Mouse (Mus musculus): Measurements from ENCODE around the gene Cntn4. TPM values are rescaled to one million over a fixed set of nuclear protein-coding genes. Genes with fewer than 3 reads are reported as not detected.

Gene Cntn4
- polyA plus RNA-seq, 1 experiment from 2014 or later: not detected

DNA sequence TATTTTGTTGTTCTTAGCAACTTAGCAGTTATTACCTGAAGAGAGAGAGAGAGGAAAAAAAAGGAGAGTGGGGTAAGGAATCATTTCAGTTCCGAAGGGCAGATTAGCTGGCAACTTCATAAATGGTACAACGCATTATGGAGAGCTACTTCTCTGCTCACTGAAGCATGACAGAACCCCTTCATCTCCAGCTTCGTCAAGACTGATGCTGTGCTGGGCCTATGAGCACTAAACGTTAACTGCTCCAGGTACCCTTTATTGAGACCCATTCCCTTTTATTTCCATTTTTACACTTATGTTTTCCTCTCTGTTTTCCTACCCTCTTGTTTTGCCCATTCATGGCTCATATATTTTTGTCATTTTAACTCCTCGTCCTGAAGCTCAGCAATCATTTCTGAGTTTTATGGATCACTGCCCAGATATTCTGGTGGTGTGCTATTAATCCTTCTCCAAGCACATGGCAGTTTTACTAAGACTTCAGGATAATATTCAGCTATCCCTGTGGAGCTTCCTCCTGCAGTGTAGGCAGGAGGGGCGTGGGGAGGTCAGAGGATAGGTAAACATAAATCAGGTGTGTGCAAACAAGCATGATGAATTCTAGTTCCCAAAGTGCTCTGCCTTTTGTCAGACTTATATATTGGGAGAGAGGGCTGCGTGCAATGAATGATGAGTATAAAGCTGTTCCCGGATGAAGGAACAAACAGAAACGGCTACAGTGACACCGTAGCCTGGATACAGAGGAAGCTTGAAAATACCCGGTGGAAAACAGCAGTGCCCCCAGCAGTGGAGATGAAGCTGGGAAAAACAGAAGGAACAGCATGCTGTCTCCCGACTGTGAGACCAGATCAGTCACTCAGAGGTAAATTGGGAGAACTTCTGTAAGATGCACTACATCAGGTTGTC, 559.8 kb downstream of the Cntn4 start:
- no peak for TF ChIP-seq CTCF (IDR thresholded peaks at IDR 0.05; ENCODE audit: low read depth)
- no peak for TF ChIP-seq EP300 (IDR thresholded peaks at IDR 0.05; ENCODE audit: low read depth)
- no peaks in the 10 kb centered on the region for H3K36me3 ChIP-seq (replicated peaks; ENCODE audit: insufficient read depth, low read length)
- 66% methylated on average over 12 of the region's 12 CpGs for WGBS (ENCODE audit: insufficient replicate concordance)

DNA sequence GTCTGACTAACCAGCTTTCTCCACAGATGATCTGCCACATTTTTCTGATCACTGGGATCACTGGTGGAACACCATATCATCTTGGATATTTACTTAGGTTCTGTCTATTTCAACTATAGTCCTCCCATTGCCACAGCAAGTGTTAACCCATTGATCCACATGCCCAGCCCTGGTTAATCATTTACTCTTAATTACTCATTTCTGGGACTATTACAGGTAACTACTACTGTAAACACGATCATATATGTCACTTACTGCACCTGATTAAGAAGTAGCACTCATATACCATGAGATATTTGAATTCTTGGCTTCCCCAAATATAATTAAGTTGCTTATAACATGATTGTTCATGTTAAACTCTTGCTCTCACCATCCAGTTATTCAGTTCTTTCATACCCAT, 564.1 kb downstream of the Cntn4 start:
- DNase-seq: no peak
- H3K27ac ChIP-seq (ENCODE audit: low read depth): no peak overlapping the region
- no peak overlapping the region for H3K4me2 ChIP-seq (ENCODE audit: low read depth, low read length)
- no peak overlapping the region for H3K4me3 ChIP-seq (ENCODE audit: low read depth, low read length)
- no peak overlapping the region for H3K9ac ChIP-seq (replicated peaks)
- no peaks in the 10 kb centered on the region for H3K9me3 ChIP-seq (ENCODE audit: low read length)
- no peak for ATAC-seq
- H3K4me1 ChIP-seq (ENCODE audit: insufficient read depth): no peaks in the 10 kb centered on the region
- no peaks in the 10 kb centered on the region for H3K27me3 ChIP-seq (ENCODE audit: insufficient read depth, low read length)
- H3K36me3 ChIP-seq (replicated peaks; ENCODE audit: insufficient read depth, low read length): no peaks in the 10 kb centered on the region
- no peak for TF ChIP-seq EP300 (IDR thresholded peaks at IDR 0.05; ENCODE audit: low read depth)
- no peak for TF ChIP-seq CTCF (IDR thresholded peaks at IDR 0.05; ENCODE audit: low read depth)
- WGBS (ENCODE audit: insufficient replicate concordance): 49% methylated on average over 1 of the region's 1 CpGs

More for the DNA sequence above, 559.8 kb downstream of the Cntn4 start:
- H3K9ac ChIP-seq (replicated peaks): no peak overlapping the region
- no peak overlapping the region for H3K4me2 ChIP-seq (ENCODE audit: low read depth, low read length)
- no peak for ATAC-seq
- no peak overlapping the region for H3K4me3 ChIP-seq (ENCODE audit: low read depth, low read length)
- no peaks in the 10 kb centered on the region for H3K4me1 ChIP-seq (ENCODE audit: insufficient read depth)
- no peaks in the 10 kb centered on the region for H3K27me3 ChIP-seq (ENCODE audit: insufficient read depth, low read length)
- H3K27ac ChIP-seq (ENCODE audit: low read depth): no peak overlapping the region
- no peak for DNase-seq
- H3K9me3 ChIP-seq (ENCODE audit: low read length): no peaks in the 10 kb centered on the region

DNA sequence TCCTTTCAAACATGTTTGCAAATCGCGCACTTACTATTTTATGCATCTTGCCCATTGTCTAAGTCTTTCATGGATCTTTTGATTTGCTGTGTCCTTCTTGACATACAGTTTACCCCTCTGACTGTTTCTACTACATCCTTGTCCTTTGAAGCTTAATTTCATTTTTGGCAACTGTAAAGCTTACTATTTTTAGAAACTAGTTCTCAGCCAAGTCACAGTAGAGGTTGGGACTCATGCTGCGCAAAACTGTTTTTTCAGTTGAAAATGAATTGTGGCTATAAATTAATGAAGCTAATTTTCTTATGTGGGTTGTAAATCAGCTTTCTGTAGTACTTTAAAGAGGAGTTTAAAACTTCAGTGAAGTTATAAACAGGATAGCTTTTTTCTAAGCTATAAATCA, 585.9 kb downstream of the Cntn4 start:
- 86% methylated on average over 3 of the region's 3 CpGs for WGBS (ENCODE audit: insufficient replicate concordance)
- no peak overlapping the region for H3K9ac ChIP-seq (replicated peaks)
- DNase-seq: no peak
- TF ChIP-seq EP300 (IDR thresholded peaks at IDR 0.05; ENCODE audit: low read depth): no peak
- no peak for TF ChIP-seq CTCF (IDR thresholded peaks at IDR 0.05; ENCODE audit: low read depth)
- no peaks in the 10 kb centered on the region for H3K27me3 ChIP-seq (ENCODE audit: insufficient read depth, low read length)
- H3K4me3 ChIP-seq (ENCODE audit: low read depth, low read length): no peak overlapping the region
- H3K36me3 ChIP-seq (replicated peaks; ENCODE audit: insufficient read depth, low read length): no peaks in the 10 kb centered on the region
- no peak overlapping the region for H3K27ac ChIP-seq (ENCODE audit: low read depth)
- ATAC-seq: no peak
- no peaks in the 10 kb centered on the region for H3K9me3 ChIP-seq (ENCODE audit: low read length)
- H3K4me1 ChIP-seq (ENCODE audit: insufficient read depth): no peaks in the 10 kb centered on the region
- no peak overlapping the region for H3K4me2 ChIP-seq (ENCODE audit: low read depth, low read length)

DNA sequence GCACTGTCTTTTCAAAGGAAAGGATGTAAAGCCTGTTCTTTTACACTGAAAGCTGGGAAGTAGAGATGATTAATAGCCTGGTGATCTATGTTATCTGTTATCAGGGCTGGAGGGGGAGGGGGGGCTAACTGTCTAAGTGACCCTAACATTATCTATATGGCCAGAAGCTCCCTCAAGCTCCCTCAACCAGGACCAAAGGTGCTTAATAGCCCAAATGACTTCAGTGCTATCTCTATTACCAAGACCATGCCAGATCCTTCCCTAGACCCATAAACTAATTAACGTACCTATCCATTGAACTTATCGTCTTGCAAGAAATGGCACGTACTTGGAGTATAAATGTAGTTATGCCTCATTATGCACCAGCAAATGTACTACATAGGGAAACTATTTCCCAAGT, 588.0 kb downstream of the Cntn4 start:
- ATAC-seq (no peak), DNase-seq (no peak)
- Histone ChIP-seq H3K36me3 (replicated peaks; ENCODE audit: insufficient read depth, low read length) (no peaks in the 10 kb centered on the region), H3K27me3 (ENCODE audit: insufficient read depth, low read length) (no peaks in the 10 kb centered on the region), H3K4me1 (ENCODE audit: insufficient read depth) (no peaks in the 10 kb centered on the region), H3K9ac (replicated peaks) (no peak overlapping the region), H3K9me3 (ENCODE audit: low read length) (no peaks in the 10 kb centered on the region), H3K4me2 (ENCODE audit: low read depth, low read length) (no peak overlapping the region), H3K4me3 (ENCODE audit: low read depth, low read length) (no peak overlapping the region), H3K27ac (ENCODE audit: low read depth) (no peak overlapping the region)
- TF ChIP-seq EP300 (IDR thresholded peaks at IDR 0.05; ENCODE audit: low read depth) (no peak), CTCF (IDR thresholded peaks at IDR 0.05; ENCODE audit: low read depth) (no peak)
- 69% methylated on average over 3 of the region's 3 CpGs for WGBS (ENCODE audit: insufficient replicate concordance)

DNA sequence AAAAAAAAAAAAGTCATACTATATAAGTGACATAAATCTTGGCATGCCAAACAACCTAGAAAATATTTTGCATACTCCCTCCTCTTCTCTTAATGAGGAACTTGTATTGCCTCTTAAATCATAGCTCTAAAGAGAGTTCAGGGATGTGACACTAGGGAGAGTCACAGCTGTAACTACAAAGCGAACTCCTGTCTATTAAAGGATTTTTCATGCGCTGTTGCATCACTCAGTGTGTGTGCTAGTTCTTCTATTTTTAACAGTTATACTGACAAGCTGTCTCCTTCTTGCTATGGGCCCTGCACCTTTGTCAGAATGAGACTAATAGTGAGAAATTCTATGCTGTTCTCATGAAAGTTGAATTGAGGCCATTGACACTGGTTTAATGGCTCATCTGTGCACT, 588.8 kb downstream of the Cntn4 start:
- H3K36me3 ChIP-seq (replicated peaks; ENCODE audit: insufficient read depth, low read length): no peaks in the 10 kb centered on the region
- DNase-seq: no peak

DNA sequence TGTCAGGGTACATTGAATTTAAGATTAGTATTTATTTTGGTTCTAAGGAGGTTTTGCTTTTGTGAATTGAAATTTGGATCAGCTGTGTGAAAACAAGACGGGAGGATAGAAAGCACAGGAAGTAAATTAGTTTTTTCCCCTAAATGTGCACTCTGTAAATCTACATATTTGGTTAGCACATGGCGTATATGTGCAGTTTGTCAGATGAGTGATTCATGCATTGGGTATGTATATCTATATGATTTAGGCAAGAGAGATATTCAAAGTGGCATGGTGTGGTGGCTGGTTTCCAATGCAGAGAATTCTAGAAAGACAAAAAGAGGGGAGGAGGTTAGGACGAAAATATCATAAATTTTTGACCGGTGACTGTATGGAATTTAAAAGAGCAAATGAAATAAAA, 591.3 kb downstream of the Cntn4 start:
- Histone ChIP-seq H3K4me1 (ENCODE audit: insufficient read depth) (no peaks in the 10 kb centered on the region), H3K27ac (ENCODE audit: low read depth) (no peak overlapping the region), H3K9me3 (ENCODE audit: low read length) (no peaks in the 10 kb centered on the region), H3K4me2 (ENCODE audit: low read depth, low read length) (no peak overlapping the region), H3K4me3 (ENCODE audit: low read depth, low read length) (no peak overlapping the region), H3K9ac (replicated peaks) (no peak overlapping the region), H3K36me3 (replicated peaks; ENCODE audit: insufficient read depth, low read length) (no peaks in the 10 kb centered on the region), H3K27me3 (ENCODE audit: insufficient read depth, low read length) (no peaks in the 10 kb centered on the region)
- no peak for DNase-seq
- ATAC-seq: no peak
- no peak for TF ChIP-seq CTCF (IDR thresholded peaks at IDR 0.05; ENCODE audit: low read depth)
- no peak for TF ChIP-seq EP300 (IDR thresholded peaks at IDR 0.05; ENCODE audit: low read depth)
- WGBS (ENCODE audit: insufficient replicate concordance): 67% methylated on average over 4 of the region's 4 CpGs

More for the DNA sequence above, 588.8 kb downstream of the Cntn4 start:
- no peak overlapping the region for H3K4me3 ChIP-seq (ENCODE audit: low read depth, low read length)
- TF ChIP-seq CTCF (IDR thresholded peaks at IDR 0.05; ENCODE audit: low read depth): no peak
- TF ChIP-seq EP300 (IDR thresholded peaks at IDR 0.05; ENCODE audit: low read depth): no peak
- no peak overlapping the region for H3K4me2 ChIP-seq (ENCODE audit: low read depth, low read length)
- H3K27ac ChIP-seq (ENCODE audit: low read depth): no peak overlapping the region
- ATAC-seq: no peak
- H3K4me1 ChIP-seq (ENCODE audit: insufficient read depth): no peaks in the 10 kb centered on the region
- no peaks in the 10 kb centered on the region for H3K9me3 ChIP-seq (ENCODE audit: low read length)
- 83% methylated on average over 2 of the region's 2 CpGs for WGBS (ENCODE audit: insufficient replicate concordance)
- H3K9ac ChIP-seq (replicated peaks): no peak overlapping the region
- no peaks in the 10 kb centered on the region for H3K27me3 ChIP-seq (ENCODE audit: insufficient read depth, low read length)
